Mouse (Mus musculus): Measurements from ENCODE around the gene Ugt2a1.
"Not testable (repeated sequence)": the region's sequence is repeated elsewhere in the genome, so short reads cannot be mapped to it uniquely, and the experiment has no call there.

Gene Ugt2a1

GRCm38 (mm10) chr5:87490771-87491170, at the start of gene Ugt2a1:
Gene Ugt2a1 (minus strand): TSS chr5:87490871.
- DNase-seq: no peak

GRCm38 (mm10) chr5:87538111-87538510, 47.4 kb upstream of the Ugt2a1 start, which contains the start of gene Sult1b1:
Gene Sult1b1 (minus strand): TSS chr5:87538195.
- no peak for DNase-seq

- no peak for DNase-seq
Observed at GRCm38 (mm10) chr5:87535994-87536644, 45.4 kb upstream of the Ugt2a1 start.

- DNase-seq: no peak
Observed at GRCm38 (mm10) chr5:87532288-87532687, 41.6 kb upstream of the Ugt2a1 start.

- peak; percentile 60 for DNase-seq
Observed at GRCm38 (mm10) chr5:87523561-87523960, 32.9 kb upstream of the Ugt2a1 start.

- no peak for DNase-seq
Observed at GRCm38 (mm10) chr5:87505776-87506458, 15.2 kb upstream of the Ugt2a1 start.

- no peak for DNase-seq
Observed at GRCm38 (mm10) chr5:87502687-87503086, 12.0 kb upstream of the Ugt2a1 start.

GRCm38 (mm10) chr5:87499341-87499740, 8.7 kb upstream of the Ugt2a1 start:
- DNase-seq: no peak

GRCm38 (mm10) chr5:87498936-87499335, 8.3 kb upstream of the Ugt2a1 start:
- DNase-seq: no peak

GRCm38 (mm10) chr5:87486706-87487105, 4.0 kb downstream of the Ugt2a1 start, which contains the start of gene Gm43638:
Gene Gm43638 (minus strand): TSS chr5:87486806.
- DNase-seq: not testable (repeated sequence)

GRCm38 (mm10) chr5:87482160-87482559, 8.5 kb downstream of the Ugt2a1 start, which contains the start of gene Ugt2a2:
Gene Ugt2a2 (minus strand): TSS chr5:87482260.
- no peak for DNase-seq

- no peak for DNase-seq
Observed at GRCm38 (mm10) chr5:87458810-87459209, 31.9 kb downstream of the Ugt2a1 start.

GRCm38 (mm10) chr5:87457701-87458100, 33.0 kb downstream of the Ugt2a1 start:
- no peak for DNase-seq

GRCm38 (mm10) chr5:87456216-87456850, 34.3 kb downstream of the Ugt2a1 start:
- no peak for DNase-seq

- DNase-seq: no peak
Observed at GRCm38 (mm10) chr5:87455519-87455918, 35.2 kb downstream of the Ugt2a1 start.

GRCm38 (mm10) chr5:87452514-87452913, 38.2 kb downstream of the Ugt2a1 start:
- DNase-seq: not testable (repeated sequence)

- no peak for DNase-seq
Observed at GRCm38 (mm10) chr5:87436264-87436663, 54.4 kb downstream of the Ugt2a1 start.

GRCm38 (mm10) chr5:87425676-87426075, 65.0 kb downstream of the Ugt2a1 start:
- no peak for DNase-seq

GRCm38 (mm10) chr5:87424041-87424440, 66.6 kb downstream of the Ugt2a1 start, which contains the start of gene Ugt2b38:
Gene Ugt2b38 (minus strand): TSS chr5:87424203.
- DNase-seq: not testable (repeated sequence)
